Mouse (Mus musculus) megakaryocyte, embryonic 14.5 days (primary cell): ENCODE data around the gene S100a2. TPM values are rescaled to one million over a fixed set of nuclear protein-coding genes. Genes with fewer than 3 reads are reported as not detected.
A peak's percentile ranks its signal among the peaks of the same experiment; 100 is the strongest.

Experiments used
- H3K27me3 ChIP-seq: replicated peaks from 2 replicates; pipeline ENCODE3; 2012; ENCODE audit warnings: inconsistent platforms
- H3K36me3 ChIP-seq: replicated peaks from 2 replicates; pipeline ENCODE3; 2012; ENCODE audit warnings: low read length, inconsistent platforms, mixed read lengths
- H3K4me1 ChIP-seq: 2 replicates; pipeline ENCODE4 v1.6.1; 2012; ENCODE audit warnings: inconsistent platforms
- H3K4me3 ChIP-seq: replicated peaks from 2 replicates; pipeline ENCODE3; 2012; ENCODE audit warnings: moderate library complexity, mild to moderate bottlenecking, inconsistent platforms
- H3K9me3 ChIP-seq: 2 replicates; pipeline ENCODE4 v1.6.1; 2012; ENCODE audit warnings: inconsistent platforms
- FLI1 ChIP-seq: IDR thresholded peaks from 2 replicates; pipeline ENCODE4 v1.6.1; 2012; ENCODE audit warnings: low read length, inconsistent platforms, mixed read lengths
- GATA1 ChIP-seq: IDR thresholded peaks from 3 replicates; pipeline ENCODE4 v1.6.1; 2012; ENCODE audit warnings: mixed read lengths, low read length, inconsistent platforms, borderline replicate concordance
- polyA plus RNA-seq: library from polyadenylated mRNA; stranded (reverse); fragments of >175 nt; gene quantifications from 2 replicates; pipeline ENCODE4 v1.2.3, GENCODE M21; 2012; ENCODE audit warnings: low replicate concordance; ENCODE audit not compliant: insufficient read depth

S100a2 gene
- polyA plus RNA-seq = not detected in 2 replicates

DNA sequence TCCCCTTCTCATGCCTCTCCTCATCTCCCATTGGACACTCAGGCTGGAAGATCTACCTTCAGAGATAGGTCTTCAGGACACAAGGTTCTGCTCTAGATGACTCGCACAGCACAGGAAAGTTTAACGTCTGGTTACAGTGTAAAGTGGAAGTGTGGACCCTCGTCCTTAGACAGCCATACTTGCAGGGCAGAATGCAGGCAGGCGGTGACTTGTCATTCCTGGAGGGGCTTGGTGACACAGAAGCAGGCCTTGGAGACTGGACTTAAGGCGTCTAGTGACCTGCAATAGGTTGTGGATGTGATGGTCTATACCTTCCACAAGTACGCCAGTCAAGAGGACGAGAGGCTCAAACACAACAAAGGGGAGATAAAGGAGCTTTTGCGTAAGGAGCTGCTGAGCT lies at the start of gene S100a2:
TSS of gene S100a2 (plus strand) at position 301 of the 400 bp plus-strand sequence.
- Histone ChIP-seq H3K4me3 (peak within 1 kb of the TSS; percentile 60), H3K4me1 (peaks cover 49% of the 10 kb centered on the region), H3K27me3 (peaks cover 36% of the 10 kb centered on the region), H3K36me3 (no peaks in the 10 kb centered on the region), H3K9me3 (no peaks in the 10 kb centered on the region)
- TF ChIP-seq GATA1 (no peak), FLI1 (no peak)

DNA sequence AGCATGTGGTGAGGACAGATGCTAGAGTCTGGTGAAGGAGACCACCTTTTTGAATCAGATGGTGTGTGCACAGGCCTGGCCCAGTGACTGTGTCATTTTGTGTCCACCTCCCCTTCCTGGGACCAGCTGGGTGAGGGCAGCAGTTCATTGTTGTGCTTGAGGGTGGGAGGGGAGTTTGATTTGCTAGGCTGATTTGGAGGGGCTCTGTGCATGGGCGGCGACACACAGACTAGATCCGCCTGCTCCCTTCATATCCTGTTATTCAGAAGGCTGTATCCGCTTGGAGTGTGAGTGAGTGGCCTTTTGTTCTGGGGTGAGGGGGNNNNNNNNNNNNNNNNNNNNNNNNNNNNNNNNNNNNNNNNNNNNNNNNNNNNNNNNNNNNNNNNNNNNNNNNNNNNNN lies 49.1 kb upstream of the S100a2 start:
- H3K9me3 ChIP-seq = no peaks in the 10 kb centered on the region
- H3K4me3 ChIP-seq = no peak overlapping the region
- no peak for TF ChIP-seq GATA1
- H3K4me1 ChIP-seq = no peaks in the 10 kb centered on the region
- no peaks in the 10 kb centered on the region for H3K36me3 ChIP-seq
- H3K27me3 ChIP-seq = peaks cover 51% of the 10 kb centered on the region

DNA sequence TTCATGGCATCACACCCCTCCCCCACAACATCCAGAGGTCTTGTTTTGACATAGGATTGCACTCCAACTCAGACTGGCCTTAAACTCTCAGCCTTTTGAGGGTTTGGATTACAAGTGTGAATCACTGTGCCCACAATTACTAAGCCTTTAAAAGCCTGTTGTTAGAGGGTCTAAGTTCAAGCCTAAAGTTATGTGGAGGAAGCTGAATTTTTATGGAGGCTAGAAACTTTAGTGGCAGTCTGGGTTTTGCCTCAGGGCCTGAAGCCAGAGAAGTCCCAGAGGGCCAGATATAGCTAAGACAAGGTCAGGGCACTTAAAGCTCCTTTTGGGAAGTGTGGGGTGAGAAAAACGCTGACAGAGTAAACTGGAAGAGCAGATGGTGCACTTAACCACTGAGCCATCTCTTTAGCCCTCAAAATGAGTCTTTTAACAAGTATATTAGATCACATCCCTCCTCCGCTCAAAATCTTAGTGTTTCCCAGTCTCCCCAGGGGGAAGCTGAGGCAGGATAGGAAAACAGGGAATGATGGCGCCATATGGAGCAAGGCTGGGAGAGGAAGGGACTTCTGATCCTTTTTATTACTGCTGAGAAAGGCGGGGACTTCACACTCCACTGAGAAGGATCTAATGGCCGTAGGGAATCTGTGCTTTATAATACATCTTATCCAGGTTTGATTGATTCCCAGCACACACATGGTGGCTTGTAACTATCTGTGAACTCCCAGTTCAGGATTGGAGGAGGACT lies 40.2 kb upstream of the S100a2 start:
- TF ChIP-seq FLI1 (no peak), GATA1 (no peak)
- Histone ChIP-seq H3K9me3 (no peaks in the 10 kb centered on the region), H3K27me3 (peaks cover 10% of the 10 kb centered on the region), H3K4me1 (no peaks in the 10 kb centered on the region), H3K36me3 (no peaks in the 10 kb centered on the region), H3K4me3 (no peak overlapping the region)

DNA sequence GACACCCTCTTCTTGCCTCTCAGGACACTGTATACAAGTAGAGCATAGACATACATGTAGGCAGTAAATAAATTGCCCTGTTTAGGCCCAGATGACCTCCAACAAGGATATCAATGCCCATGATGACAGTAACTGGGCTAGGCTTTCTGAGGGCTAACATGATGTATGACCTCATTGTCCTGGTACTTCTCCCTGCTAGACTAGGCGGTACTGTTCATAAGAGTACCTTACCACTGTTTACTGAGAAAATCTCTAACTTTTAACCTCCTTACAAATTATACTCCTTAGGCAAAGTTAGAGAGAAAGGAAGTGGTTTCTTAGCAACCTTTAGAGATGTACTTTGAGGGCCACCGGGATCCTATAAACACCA lies 39.6 kb upstream of the S100a2 start:
- no peaks in the 10 kb centered on the region for H3K4me1 ChIP-seq
- H3K27me3 ChIP-seq = peaks cover 6% of the 10 kb centered on the region
- TF ChIP-seq FLI1 = no peak
- no peak for TF ChIP-seq GATA1
- H3K36me3 ChIP-seq = no peaks in the 10 kb centered on the region
- no peaks in the 10 kb centered on the region for H3K9me3 ChIP-seq
- no peak overlapping the region for H3K4me3 ChIP-seq

DNA sequence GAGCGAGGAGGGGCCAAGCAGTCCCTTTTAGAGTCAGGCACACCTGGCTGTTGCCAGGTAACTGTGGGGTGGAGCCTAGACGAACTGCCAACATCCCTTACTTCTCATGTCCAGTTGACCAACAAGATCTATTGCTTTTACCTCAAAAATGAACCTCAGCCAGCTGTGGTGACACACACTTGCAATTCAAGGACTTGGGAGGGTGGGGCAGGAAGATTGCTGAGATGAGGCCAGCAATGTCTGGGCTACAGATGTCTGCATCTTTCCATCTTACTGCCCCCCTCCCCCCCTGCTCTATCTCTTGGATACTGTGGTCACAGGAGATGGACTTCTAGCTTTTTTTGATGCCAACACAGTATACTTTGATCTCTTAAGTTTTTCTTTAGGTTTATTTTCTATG lies 37.8 kb upstream of the S100a2 start:
- no peak for TF ChIP-seq GATA1
- no peak for TF ChIP-seq FLI1
- Histone ChIP-seq H3K27me3 (peaks cover 11% of the 10 kb centered on the region), H3K36me3 (no peaks in the 10 kb centered on the region), H3K4me1 (no peaks in the 10 kb centered on the region), H3K9me3 (no peaks in the 10 kb centered on the region), H3K4me3 (no peak overlapping the region)

DNA sequence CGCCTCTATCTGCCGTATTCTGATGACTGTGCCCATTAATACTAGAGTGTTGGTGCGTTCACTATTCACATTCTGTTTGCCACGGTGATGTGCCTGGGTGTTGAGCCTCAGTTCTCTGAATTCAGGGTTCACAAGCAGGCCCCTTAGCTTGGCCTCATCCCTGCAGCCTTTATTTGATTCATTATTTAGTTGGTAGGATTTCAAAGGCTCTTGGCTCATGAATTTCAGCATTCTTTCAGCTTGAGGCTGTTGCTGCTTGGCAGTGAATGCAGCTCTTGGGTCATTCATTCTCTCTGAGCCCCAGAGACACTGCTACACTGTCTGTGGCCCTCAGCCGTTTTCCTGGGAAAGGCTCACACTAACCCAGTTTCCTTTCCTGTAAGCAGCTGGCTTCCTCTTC lies 34.1 kb upstream of the S100a2 start:
- Histone ChIP-seq H3K27me3 (peaks cover 14% of the 10 kb centered on the region), H3K9me3 (peaks cover 3% of the 10 kb centered on the region; the same call in 1 of the 2 replicates), H3K36me3 (no peaks in the 10 kb centered on the region), H3K4me1 (no peaks in the 10 kb centered on the region), H3K4me3 (no peak overlapping the region)
- TF ChIP-seq GATA1 (no peak), FLI1 (no peak)

DNA sequence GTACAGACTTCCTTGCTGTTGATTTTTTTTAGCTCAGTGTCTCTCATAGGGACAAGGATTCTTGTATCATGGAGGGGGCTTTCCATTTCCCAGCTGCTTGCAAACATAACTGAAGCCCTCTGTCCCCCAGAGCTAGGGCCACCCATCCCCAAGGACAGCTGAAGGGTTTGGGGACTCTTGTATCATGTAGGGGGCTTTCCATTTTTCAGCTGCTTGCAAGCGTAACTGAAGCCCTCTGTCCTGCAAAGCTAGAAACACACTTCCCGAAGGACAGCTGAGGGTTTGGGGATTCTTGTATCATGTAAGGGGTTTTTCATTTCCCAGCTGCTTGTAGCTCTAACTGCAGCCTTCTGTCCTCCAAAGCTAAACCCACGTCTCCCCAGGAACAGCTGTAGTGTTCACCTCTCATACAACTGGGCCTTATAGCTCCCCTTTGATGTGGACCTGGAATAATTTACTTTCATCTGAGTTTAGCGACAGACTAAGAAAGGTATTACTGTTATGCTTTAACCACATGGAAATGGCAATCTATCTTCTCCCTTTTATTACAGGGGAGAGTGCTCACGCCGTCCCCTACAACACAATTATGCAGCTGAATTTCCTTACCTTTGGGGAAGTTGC lies 29.9 kb upstream of the S100a2 start, which contains the start of gene S100a3:
TSS of gene S100a3 (plus strand) at position 571 of the 621 bp plus-strand sequence.
- TF ChIP-seq FLI1 = no peak
- TF ChIP-seq GATA1 = no peak
- Histone ChIP-seq H3K9me3 (peaks cover 3% of the 10 kb centered on the region; the same call in 1 of the 2 replicates), H3K27me3 (peaks cover 16% of the 10 kb centered on the region), H3K4me1 (no peaks in the 10 kb centered on the region), H3K36me3 (no peaks in the 10 kb centered on the region), H3K4me3 (no peak within 1 kb of the TSS)

DNA sequence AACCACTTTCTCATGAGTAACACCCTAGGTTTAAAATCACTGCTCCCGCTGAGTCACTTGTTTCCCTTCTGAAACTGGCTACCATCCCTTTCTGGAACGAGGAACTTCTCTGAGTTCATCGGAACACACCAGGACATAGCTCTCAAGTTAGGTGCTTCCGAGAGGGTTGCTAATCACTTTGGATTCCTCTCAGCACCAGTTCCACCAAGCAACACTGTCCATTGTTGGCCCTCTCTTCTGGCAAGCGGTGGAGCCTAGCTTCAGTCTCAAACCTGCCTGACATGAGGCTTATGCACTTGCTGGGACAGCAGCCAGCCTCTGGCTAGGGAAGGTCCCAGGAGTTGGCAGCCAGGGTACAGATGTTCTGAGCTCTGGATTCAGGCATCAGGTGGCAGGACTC lies 15.4 kb upstream of the S100a2 start:
- Histone ChIP-seq H3K36me3 (no peaks in the 10 kb centered on the region), H3K9me3 (peaks cover 7% of the 10 kb centered on the region), H3K4me3 (no peak overlapping the region), H3K27me3 (peaks cover 18% of the 10 kb centered on the region), H3K4me1 (peaks cover 4% of the 10 kb centered on the region; the same call in 1 of the 2 replicates)
- TF ChIP-seq GATA1 = no peak
- TF ChIP-seq FLI1 = no peak

DNA sequence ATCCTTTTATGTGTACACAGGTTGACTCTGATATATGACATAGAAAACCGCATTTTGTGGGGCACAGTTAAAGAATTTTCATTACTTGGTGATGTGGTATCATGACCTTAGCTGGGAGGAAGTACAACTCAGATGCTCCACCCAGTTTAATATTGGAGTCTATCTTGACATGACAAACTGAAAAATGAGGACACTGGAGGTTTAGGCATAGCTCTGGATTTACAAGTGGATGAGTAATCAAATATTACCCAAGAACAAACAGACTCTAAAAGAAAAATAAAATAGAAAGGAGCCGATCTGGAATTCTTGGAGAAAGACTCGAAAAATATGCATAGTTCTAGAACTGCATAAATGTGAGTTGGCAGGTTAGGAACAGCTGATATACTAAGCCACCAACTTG lies 14.7 kb upstream of the S100a2 start:
- peaks cover 18% of the 10 kb centered on the region for H3K27me3 ChIP-seq
- H3K4me3 ChIP-seq = no peak overlapping the region
- no peaks in the 10 kb centered on the region for H3K36me3 ChIP-seq
- peaks cover 7% of the 10 kb centered on the region for H3K9me3 ChIP-seq
- peaks cover 4% of the 10 kb centered on the region; the same call in 1 of the 2 replicates for H3K4me1 ChIP-seq
- no peak for TF ChIP-seq GATA1
- TF ChIP-seq FLI1 = no peak

DNA sequence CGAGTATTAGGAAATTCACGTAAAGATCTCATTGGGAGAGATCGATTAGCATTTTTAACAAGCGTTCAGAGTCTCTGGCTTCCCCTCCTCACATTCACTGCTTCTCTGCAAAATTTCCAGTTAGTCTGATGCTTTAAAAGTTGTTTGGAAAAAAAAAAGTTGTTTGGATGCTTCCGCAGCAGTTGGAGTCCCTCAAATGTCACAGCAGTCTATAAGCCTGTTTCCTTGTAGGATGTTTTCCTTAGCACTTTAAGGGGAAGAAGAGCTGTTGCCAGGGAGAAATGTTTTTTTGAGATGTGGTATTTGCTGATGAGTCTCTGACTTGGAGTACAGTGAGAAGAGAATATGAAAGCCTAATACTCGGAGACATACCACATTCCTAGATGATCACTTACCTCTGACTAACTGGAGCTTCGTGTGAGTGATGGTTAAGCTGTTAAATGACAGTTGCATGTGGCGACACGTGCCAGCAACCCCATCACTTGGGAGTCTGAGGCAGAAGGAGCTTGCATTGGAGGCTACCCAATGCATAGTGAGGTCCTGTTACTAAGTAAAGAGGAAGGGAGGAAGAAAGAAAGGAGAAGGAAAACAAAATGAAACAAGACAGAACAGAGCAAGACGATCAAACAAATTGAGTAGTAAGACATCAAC lies 13.6 kb upstream of the S100a2 start:
- TF ChIP-seq FLI1 (no peak), GATA1 (no peak)
- Histone ChIP-seq H3K36me3 (no peaks in the 10 kb centered on the region), H3K27me3 (peaks cover 18% of the 10 kb centered on the region), H3K4me3 (no peak overlapping the region), H3K9me3 (peaks cover 7% of the 10 kb centered on the region), H3K4me1 (peaks cover 4% of the 10 kb centered on the region; the same call in 1 of the 2 replicates)
